Mouse (Mus musculus) B cell, adult (primary cell): ENCODE data around the gene Tbx6. TPM values are rescaled to one million over a fixed set of nuclear protein-coding genes. Genes with fewer than 3 reads are reported as not detected.

Experiments
- total RNA-seq: library from RNA; stranded (reverse); gene quantifications from 4 replicates; pipeline ENCODE4 v1.2.4, GENCODE M21; 2023; ENCODE audit not compliant: inconsistent age

Gene Tbx6
- total RNA-seq, result 6.5 to 8.9 TPM (median 7.0 TPM) in 4 replicates

DNA sequence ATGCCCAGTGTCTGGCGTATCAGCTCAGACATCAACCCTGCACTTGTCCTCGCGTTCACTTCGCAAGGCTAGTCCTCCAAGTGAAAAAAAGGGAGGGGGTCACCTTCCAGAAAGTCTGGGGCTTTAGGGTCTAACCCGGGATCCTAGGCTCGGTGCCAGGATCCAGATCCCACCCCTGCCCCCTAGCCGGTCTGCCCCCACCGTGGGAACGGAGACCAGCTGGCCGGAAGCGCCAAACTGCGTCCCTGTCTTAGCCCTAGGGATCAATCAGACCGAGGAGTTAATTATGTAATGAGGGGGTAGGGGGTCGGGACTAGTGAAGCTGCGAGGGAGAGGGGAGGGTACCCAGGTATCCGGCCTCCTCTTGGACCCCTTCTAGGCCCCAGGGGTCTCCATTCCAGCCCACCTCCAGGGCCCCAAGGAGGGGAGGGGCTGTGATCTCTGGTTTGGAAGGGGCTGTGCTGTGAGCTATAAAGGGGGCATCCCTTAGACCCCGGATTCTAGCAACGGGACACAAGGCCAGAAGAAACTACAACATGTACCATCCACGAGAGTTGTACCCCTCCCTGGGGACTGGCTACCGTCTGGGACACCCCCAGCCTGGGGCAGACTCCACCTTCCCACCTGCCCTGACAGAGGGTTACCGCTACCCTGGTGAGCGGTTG lies at the start of gene Tbx6:
Gene Tbx6 (plus strand): TSS at position 513 of the 665 bp plus-strand sequence.

DNA sequence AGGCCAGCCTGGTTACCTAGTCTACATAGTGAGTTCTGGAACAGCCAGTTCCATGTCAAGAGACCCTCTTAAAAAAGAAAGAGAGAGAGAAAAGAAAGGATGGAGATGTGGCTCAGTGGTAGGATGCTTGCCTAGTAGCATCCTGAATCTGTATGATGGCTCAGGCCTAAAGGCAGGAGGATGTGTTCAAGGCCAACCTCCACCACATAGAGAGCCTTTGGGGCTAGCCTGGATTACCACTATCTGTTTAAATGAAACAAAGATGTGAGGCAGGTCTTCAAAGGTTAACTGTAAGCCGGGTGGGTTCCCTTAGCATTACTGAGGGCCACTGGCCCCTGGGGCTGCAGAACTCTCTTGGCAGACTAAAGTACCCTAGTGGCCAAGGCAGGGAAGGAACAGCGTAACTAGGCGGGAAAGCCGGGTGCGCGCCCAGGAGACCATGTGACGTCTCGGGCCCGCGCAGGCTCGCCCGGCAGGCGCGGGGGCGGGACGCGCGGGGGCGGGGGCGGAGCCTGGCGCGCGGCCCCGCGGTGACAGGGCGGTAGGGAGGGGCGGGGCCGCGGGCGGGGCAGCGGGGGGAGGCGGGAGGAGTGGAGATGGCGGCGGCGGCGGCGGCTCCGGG lies 22.1 kb upstream of the Tbx6 start, which contains the start of gene Mapk3:
Gene Mapk3 (plus strand): TSS at position 552 of the 622 bp plus-strand sequence.

GRCm38 (mm10) chr7:126766201-126766600 lies 15.1 kb upstream of the Tbx6 start, which contains the start of gene Gdpd3:
Gene Gdpd3 (plus strand): TSS chr7:126766334.

GRCm38 (mm10) chr7:126776598-126777057 lies 4.7 kb upstream of the Tbx6 start, which contains the start of gene Ypel3:
Gene Ypel3 (plus strand): TSS chr7:126776955.

GRCm38 (mm10) chr7:126791851-126792720 lies 10.8 kb downstream of the Tbx6 start, which contains the start of gene Ppp4c:
Gene Ppp4c (minus strand): TSS chr7:126792496.

GRCm38 (mm10) chr7:126797411-126798126 lies 16.3 kb downstream of the Tbx6 start, which contains the start of gene Fam57b:
Gene Fam57b (plus strand): TSS chr7:126797668.

DNA sequence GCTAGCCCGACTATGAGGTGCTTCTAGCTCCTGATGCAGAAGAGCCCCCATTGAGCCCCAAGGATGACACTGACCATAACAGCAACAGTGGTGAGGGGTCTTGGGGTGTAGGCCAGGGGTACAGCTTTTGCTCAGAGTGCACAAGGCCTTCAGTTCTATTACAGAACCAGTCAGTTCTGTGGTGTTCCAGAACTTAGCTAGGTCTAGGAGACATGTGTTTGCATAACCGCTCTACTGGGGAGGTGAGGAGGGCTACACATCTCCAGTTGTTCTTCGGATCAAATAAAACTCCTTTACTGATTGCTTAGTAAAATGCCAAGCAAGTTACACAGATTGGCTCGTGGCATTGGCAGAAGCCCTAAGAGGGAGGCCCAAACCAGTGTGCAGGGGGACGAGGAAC lies 50.3 kb downstream of the Tbx6 start, which contains the start of gene 4930451I11Rik:
Gene 4930451I11Rik (minus strand): TSS at position 101 of the 400 bp plus-strand sequence.

Other genes with a start within 250 kb of the Tbx6 start
- gene Eif3c, start 215.1 kb upstream of the Tbx6 start, total RNA-seq, result 142 to 155 TPM (median 153 TPM) in 4 replicates
- 2.4 to 5.9 TPM (median 2.9 TPM) in 4 replicates for gene Apobr, start 196.5 kb upstream of the Tbx6 start, total RNA-seq
- 68.8 to 79.7 TPM (median 70.3 TPM) in 4 replicates for gene Cln3, start 195.7 kb upstream of the Tbx6 start, total RNA-seq
- gene Il27, start 186.5 kb upstream of the Tbx6 start, total RNA-seq, result not detected in 4 replicates
- gene Nupr1, start 150.6 kb upstream of the Tbx6 start, total RNA-seq, result not detected in 4 replicates
- gene Sgf29, start 132.2 kb upstream of the Tbx6 start, total RNA-seq, result 53.2 to 68.5 TPM (median 58.7 TPM) in 4 replicates
- gene Sult1a1, start 105.1 kb upstream of the Tbx6 start, total RNA-seq, result 0.39 to 0.80 TPM in 2 of 4 replicates, not detected in the others
- gene Bola2, start 86.1 kb upstream of the Tbx6 start, total RNA-seq, result 92.9 to 130 TPM (median 104 TPM) in 4 replicates
- 3.9 to 6.4 TPM (median 4.9 TPM) in 4 replicates for gene Slx1b, start 85.7 kb upstream of the Tbx6 start, total RNA-seq
- gene Coro1a, start 73.7 kb upstream of the Tbx6 start, total RNA-seq, result 1,256 to 1,390 TPM (median 1,299 TPM) in 4 replicates
- 40.6 to 45.0 TPM (median 42.7 TPM) in 4 replicates for gene Mapk3, start 21.9 kb upstream of the Tbx6 start, total RNA-seq
- gene Gdpd3, start 15.1 kb upstream of the Tbx6 start, total RNA-seq, result 0.99 to 4.9 TPM (median 2.5 TPM) in 4 replicates
- gene Ypel3, start 4.5 kb upstream of the Tbx6 start, total RNA-seq, result 214 to 273 TPM (median 230 TPM) in 4 replicates
- gene Ppp4c, start 11.0 kb downstream of the Tbx6 start, total RNA-seq, result 266 to 298 TPM (median 270 TPM) in 4 replicates
- gene Fam57b, start 16.2 kb downstream of the Tbx6 start, total RNA-seq, result not detected in 4 replicates
- not detected in 4 replicates for gene 4930451I11Rik, start 50.2 kb downstream of the Tbx6 start, total RNA-seq
- not detected in 4 replicates for gene Doc2a, start 65.9 kb downstream of the Tbx6 start, total RNA-seq
- gene Hirip3, start 80.5 kb downstream of the Tbx6 start, total RNA-seq, result 19.8 to 34.1 TPM (median 25.1 TPM) in 4 replicates
- gene Ino80e, start 80.9 kb downstream of the Tbx6 start, total RNA-seq, result 80.6 to 105 TPM (median 95.0 TPM) in 4 replicates
- gene Taok2, start 103.2 kb downstream of the Tbx6 start, total RNA-seq, result 86.7 to 99.4 TPM (median 89.7 TPM) in 4 replicates
- 36.7 to 44.6 TPM (median 41.0 TPM) in 4 replicates for gene Tmem219, start 141.4 kb downstream of the Tbx6 start, total RNA-seq
- gene Kctd13, start 147.4 kb downstream of the Tbx6 start, total RNA-seq, result 34.7 to 41.2 TPM (median 38.6 TPM) in 4 replicates
- not detected in 4 replicates for gene Asphd1, start 168.1 kb downstream of the Tbx6 start, total RNA-seq
- gene Sez6l2, start 169.1 kb downstream of the Tbx6 start, total RNA-seq, result 4.5 to 6.9 TPM (median 5.5 TPM) in 4 replicates
- gene Cdipt, start 194.4 kb downstream of the Tbx6 start, total RNA-seq, result 66.9 to 70.5 TPM (median 68.4 TPM) in 4 replicates
- 0.54 to 1.4 TPM (median 1.3 TPM) in 4 replicates for gene Cdiptos, start 194.6 kb downstream of the Tbx6 start, total RNA-seq
- gene Mvp, start 233.1 kb downstream of the Tbx6 start, total RNA-seq, result 41.1 to 44.2 TPM (median 42.9 TPM) in 4 replicates
- gene Pagr1b, start 235.0 kb downstream of the Tbx6 start, total RNA-seq, result 6.5 to 7.8 TPM (median 6.7 TPM) in 3 of 4 replicates, not detected in the other
- gene Pagr1a, start 235.9 kb downstream of the Tbx6 start, total RNA-seq, result 3.8 to 30.1 TPM (median 20.5 TPM) in 3 of 4 replicates, not detected in the other
- 26.9 to 42.2 TPM (median 37.4 TPM) in 4 replicates for gene Gm42742, start 239.6 kb downstream of the Tbx6 start, total RNA-seq
- 1.2 to 1.6 TPM (median 1.4 TPM) in 4 replicates for gene Prrt2, start 239.7 kb downstream of the Tbx6 start, total RNA-seq
- gene Maz, start 245.6 kb downstream of the Tbx6 start, total RNA-seq, result 211 to 222 TPM (median 215 TPM) in 4 replicates